Mouse (Mus musculus) kidney, adult 2 months (tissue): ENCODE measurements at regions not wholly inside any gene's neighbourhood (a gene's known extent, or its start where the extent isn't known, plus 50 kb on each side); places are given as distances from the start of the nearest gene placed in this dataset.

ENCODE experiments used
- DNase-seq: peaks from one replicate; pipeline ENCODE4 v3.0.0; 2021
- H3K27ac ChIP-seq: fragments of 200-500 bp; 2 replicates; pipeline ENCODE4 v1.5.1; 2012; ENCODE audit warnings: low read depth, low read length, control low read depth, inconsistent platforms; ENCODE audit not compliant: insufficient read depth
- H3K27me3 ChIP-seq: fragments of 200-500 bp; replicated peaks from 2 replicates; pipeline ENCODE4 v1.6.1; 2012; ENCODE audit warnings: mild to moderate bottlenecking, moderate library complexity, low read length, inconsistent platforms; ENCODE audit not compliant: control insufficient read depth, insufficient read depth
- H3K36me3 ChIP-seq: fragments of 200-500 bp; 2 replicates; pipeline ENCODE4 v1.6.1; 2012; ENCODE audit warnings: mild to moderate bottlenecking, moderate library complexity, low read length, inconsistent platforms; ENCODE audit not compliant: control insufficient read depth, insufficient read depth
- H3K4me1 ChIP-seq: fragments of 200-500 bp; 2 replicates; pipeline ENCODE4 v1.6.1; 2011; ENCODE audit warnings: low read length; ENCODE audit not compliant: control insufficient read depth, insufficient read depth
- H3K4me3 ChIP-seq: fragments of 200-500 bp; 2 replicates; pipeline ENCODE4 v1.5.1; 2011; ENCODE audit warnings: mild to moderate bottlenecking, low read depth, low read length, control low read depth; ENCODE audit not compliant: insufficient read depth
- CTCF ChIP-seq: fragments of 200-500 bp; conservative IDR thresholded peaks from 2 replicates; pipeline ENCODE4 v1.5.1; 2011; ENCODE audit warnings: low read depth, mild to moderate bottlenecking, control low read depth, low read length, moderate library complexity, mixed read lengths; ENCODE audit not compliant: insufficient read depth, insufficient read length
- POLR2A ChIP-seq: fragments of 200-500 bp; IDR thresholded peaks from one replicate; pipeline ENCODE4 v1.6.1; 2011; ENCODE audit warnings: low read depth, low read length, control low read depth
- WGBS: fragments of 180-500 bp; shearing (Covaris S2); methylation state at CpG from one replicate; pipeline ENCODE4 v1.1.7; 2018; 5-methylcytosine and 5-hydroxymethylcytosine counted together

GRCm38 (mm10) chr6:73624211-73624610 lies 154.7 kb upstream of the 4931417E11Rik start:
- Histone ChIP-seq H3K27me3 (no peaks in the 10 kb centered on the region), H3K36me3 (no peaks in the 10 kb centered on the region), H3K4me3 (no peak overlapping the region), H3K4me1 (no peaks in the 10 kb centered on the region; the same call in 1 of the 2 replicates), H3K27ac (no peak overlapping the region)
- TF ChIP-seq POLR2A (no peak), CTCF (no peak)
- DNase-seq = no peak
- 87% methylated on average over 1 of the region's 1 CpGs for WGBS

GRCm38 (mm10) chr6:73621839-73622426 lies 152.5 kb upstream of the 4931417E11Rik start:
- Histone ChIP-seq H3K36me3 (no peaks in the 10 kb centered on the region), H3K27me3 (no peaks in the 10 kb centered on the region; the same call in 1 of the 2 replicates), H3K4me3 (no peak overlapping the region), H3K4me1 (no peaks in the 10 kb centered on the region), H3K27ac (no peak overlapping the region)
- WGBS = 77% methylated on average over 4 of the region's 4 CpGs
- TF ChIP-seq POLR2A (no peak), CTCF (no peak)
- DNase-seq = no peak

- H3K4me1 ChIP-seq = no peaks in the 10 kb centered on the region
- no peak overlapping the region for H3K27ac ChIP-seq
- H3K4me3 ChIP-seq = no peak overlapping the region
- DNase-seq = no peak
- TF ChIP-seq POLR2A = no peak
- no peak for TF ChIP-seq CTCF
- 69% methylated on average over 3 of the region's 3 CpGs for WGBS
- H3K36me3 ChIP-seq = no peaks in the 10 kb centered on the region
- no peaks in the 10 kb centered on the region for H3K27me3 ChIP-seq
Measured at GRCm38 (mm10) chr6:73612266-73612665, 142.8 kb upstream of the 4931417E11Rik start.

GRCm38 (mm10) chr6:73611839-73612238 lies 142.4 kb upstream of the 4931417E11Rik start:
- TF ChIP-seq POLR2A (no peak), CTCF (no peak)
- WGBS = 72% methylated on average over 6 of the region's 6 CpGs
- Histone ChIP-seq H3K27me3 (no peaks in the 10 kb centered on the region), H3K27ac (no peak overlapping the region), H3K36me3 (no peaks in the 10 kb centered on the region), H3K4me3 (no peak overlapping the region), H3K4me1 (no peaks in the 10 kb centered on the region)
- DNase-seq = no peak

- 44% methylated on average over 2 of the region's 2 CpGs for whole genome bisulfite sequencing
- DNase-seq = no peak
Measured at GRCm38 (mm10) chr6:73610048-73610624, 140.7 kb upstream of the 4931417E11Rik start.

GRCm38 (mm10) chr6:73587686-73588085 lies 118.2 kb upstream of the 4931417E11Rik start:
- Histone ChIP-seq H3K27ac (no peak overlapping the region), H3K27me3 (no peaks in the 10 kb centered on the region), H3K4me3 (no peak overlapping the region), H3K4me1 (no peaks in the 10 kb centered on the region), H3K36me3 (no peaks in the 10 kb centered on the region)
- TF ChIP-seq CTCF (no peak), POLR2A (no peak)
- no peak for DNase-seq
- 73% methylated on average over 2 of the region's 2 CpGs for WGBS

More at GRCm38 (mm10) chr6:73610048-73610624, 140.7 kb upstream of the 4931417E11Rik start:
- no peaks in the 10 kb centered on the region for H3K27me3 ChIP-seq
- no peak overlapping the region for H3K4me3 ChIP-seq
- H3K36me3 ChIP-seq = no peaks in the 10 kb centered on the region
- H3K4me1 ChIP-seq = no peaks in the 10 kb centered on the region
- no peak overlapping the region for H3K27ac ChIP-seq
- TF ChIP-seq POLR2A = no peak
- no peak for TF ChIP-seq CTCF

GRCm38 (mm10) chr6:73576708-73577107 lies 107.2 kb upstream of the 4931417E11Rik start:
- Histone ChIP-seq H3K36me3 (no peaks in the 10 kb centered on the region), H3K27me3 (no peaks in the 10 kb centered on the region), H3K4me1 (no peaks in the 10 kb centered on the region), H3K27ac (no peak overlapping the region), H3K4me3 (no peak overlapping the region)
- TF ChIP-seq POLR2A (no peak), CTCF (no peak)
- WGBS = 81% methylated on average over 2 of the region's 2 CpGs
- no peak for DNase-seq

GRCm38 (mm10) chr6:73560000-73560399 lies 90.5 kb upstream of the 4931417E11Rik start:
- Histone ChIP-seq H3K36me3 (no peaks in the 10 kb centered on the region), H3K4me3 (no peak overlapping the region), H3K27me3 (no peaks in the 10 kb centered on the region), H3K4me1 (no peaks in the 10 kb centered on the region), H3K27ac (no peak overlapping the region)
- DNase-seq = no peak
- TF ChIP-seq POLR2A = no peak
- no peak for TF ChIP-seq CTCF
- WGBS = 94% methylated on average over 2 of the region's 2 CpGs
